Mouse (Mus musculus) colon, adult 2 months (tissue): ENCODE measurements around the gene Suox. TPM values are rescaled to one million over a fixed set of nuclear protein-coding genes. Genes with fewer than 3 reads are reported as not detected.

ENCODE experiments used
- polyA plus RNA-seq: library from polyadenylated mRNA; depleted of rRNA; stranded (reverse); fragments of >200 nt; gene quantifications from 2 replicates; pipeline ENCODE4 v1.2.3, GENCODE M21; 2012; rRNA removed

Gene Suox
- 10.0 and 12.2 TPM in 2 replicates for polyA plus RNA-seq

DNA sequence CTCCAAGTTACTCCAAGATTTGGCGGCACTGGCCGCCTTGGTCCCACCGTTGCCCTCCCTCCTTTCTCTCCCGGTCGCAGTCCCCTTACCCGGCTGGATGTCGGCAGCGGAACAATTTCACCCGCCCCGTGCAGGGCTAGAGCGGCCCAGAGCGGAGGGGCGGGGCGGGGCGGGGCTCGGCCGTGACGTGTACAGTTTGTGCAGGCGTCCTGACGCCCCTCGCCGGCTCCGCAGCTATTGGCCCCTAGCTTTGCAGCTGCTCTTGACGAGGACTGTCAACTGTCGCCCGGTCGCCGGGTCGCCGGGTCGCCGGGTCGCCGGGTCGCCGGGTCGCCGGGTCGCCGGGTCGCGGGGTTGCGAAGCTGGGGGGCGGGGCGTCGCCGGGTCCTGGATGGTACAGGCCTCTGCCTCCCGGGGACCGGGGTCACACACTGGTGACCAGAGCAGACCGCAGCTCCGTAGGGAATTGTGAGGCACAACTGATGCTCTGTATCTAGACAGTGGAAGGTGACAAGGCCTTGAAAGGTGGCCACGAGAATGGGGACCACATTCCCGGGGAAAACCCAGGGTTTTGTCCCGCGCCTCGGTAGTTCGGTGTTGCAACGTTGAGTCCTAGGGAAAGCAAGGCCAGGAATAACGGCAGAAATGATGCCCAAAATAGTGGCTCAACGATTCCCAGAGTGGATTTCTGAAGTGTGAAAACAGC lies at the start of gene Suox:
Suox (minus strand) TSS at position 311 of the 706 bp plus-strand sequence.

DNA sequence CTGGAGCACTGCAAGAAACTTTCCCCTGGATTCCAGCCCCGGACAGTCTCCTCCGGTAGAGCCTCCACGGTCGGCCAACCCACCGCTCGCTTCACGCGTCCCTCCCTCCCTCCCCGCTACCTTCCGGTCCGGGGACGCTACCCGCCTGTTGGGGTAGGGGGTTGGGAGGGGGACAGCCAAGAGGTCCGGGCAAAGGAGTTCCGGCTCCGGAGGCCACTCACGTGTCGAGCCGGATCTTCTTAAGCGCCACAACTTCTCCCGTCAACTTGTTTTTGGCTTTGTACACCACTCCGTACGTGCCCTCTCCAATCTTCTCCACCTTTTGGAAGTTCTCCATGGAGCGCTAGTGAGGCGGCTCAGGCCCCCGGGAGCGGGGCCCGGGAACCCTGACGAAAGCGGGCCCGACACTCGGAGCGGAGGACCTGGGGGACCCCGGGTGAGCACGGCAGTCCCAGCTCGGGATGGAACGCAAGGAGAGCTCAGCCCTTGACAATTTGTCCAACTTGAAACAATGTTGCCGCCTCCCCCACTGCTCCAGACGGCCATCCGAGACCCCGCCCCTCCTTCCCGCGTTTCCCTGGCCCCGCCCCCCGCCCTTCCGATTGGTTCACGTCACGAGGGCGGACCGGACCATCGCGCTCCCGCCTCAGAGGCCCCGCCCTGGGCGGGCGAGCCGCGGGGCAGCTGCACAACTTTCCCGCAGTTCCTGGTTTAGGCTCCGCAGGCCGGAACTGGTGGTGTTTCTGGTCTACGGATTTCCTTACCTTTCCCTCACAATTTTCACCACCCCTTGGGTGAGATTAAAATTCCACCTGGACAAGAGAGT lies 30.8 kb upstream of the Suox start, which contains the start of gene Cdk2:
Cdk2 (minus strand) TSS at position 541 of the 826 bp plus-strand sequence.

GRCm38 (mm10) chr10:128703895-128704294 lies 30.0 kb upstream of the Suox start, which contains the start of gene Pmel:
Pmel (plus strand) TSS chr10:128704195.

DNA sequence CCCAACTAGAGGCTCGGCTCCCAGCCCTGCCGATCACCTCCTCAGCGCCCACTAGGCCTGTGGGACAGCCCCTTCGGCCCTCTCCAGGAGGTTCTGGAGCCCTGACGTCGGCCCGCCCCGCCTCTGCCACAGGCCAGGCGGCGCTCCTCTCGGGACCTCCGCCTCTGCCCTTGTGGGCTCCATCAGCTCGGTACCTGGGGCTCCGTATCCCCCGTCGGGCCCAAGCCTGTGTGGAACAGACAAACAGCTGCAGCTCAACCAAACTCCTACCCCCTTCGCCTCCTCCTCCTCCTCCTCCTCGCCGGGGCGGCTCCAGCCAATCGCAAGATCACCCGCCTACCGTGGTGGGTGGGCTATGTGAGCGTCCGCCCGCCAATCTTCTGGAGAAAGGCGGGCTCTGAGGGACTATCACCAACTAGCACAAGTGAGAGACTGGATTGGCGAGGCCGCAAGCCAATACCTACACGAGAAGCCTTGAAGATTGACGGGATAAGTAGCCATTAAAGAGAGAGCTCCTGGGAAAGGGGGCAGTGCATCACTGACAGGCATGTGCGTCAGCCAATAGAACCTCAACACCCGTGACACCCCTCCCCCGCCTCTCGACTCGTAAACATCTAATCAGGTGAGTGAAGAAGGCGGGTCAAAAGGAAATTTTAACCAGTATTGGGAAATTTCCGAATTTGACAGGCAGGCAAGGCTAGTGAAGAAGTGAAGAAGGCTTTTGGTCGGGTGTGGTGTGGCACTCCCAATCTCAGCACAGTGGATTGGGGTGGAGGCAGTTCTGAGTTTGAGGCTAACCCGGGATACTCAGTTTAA lies 22.3 kb upstream of the Suox start, which contains the start of gene Rab5b:
Rab5b (minus strand) TSS at position 273 of the 816 bp plus-strand sequence.

DNA sequence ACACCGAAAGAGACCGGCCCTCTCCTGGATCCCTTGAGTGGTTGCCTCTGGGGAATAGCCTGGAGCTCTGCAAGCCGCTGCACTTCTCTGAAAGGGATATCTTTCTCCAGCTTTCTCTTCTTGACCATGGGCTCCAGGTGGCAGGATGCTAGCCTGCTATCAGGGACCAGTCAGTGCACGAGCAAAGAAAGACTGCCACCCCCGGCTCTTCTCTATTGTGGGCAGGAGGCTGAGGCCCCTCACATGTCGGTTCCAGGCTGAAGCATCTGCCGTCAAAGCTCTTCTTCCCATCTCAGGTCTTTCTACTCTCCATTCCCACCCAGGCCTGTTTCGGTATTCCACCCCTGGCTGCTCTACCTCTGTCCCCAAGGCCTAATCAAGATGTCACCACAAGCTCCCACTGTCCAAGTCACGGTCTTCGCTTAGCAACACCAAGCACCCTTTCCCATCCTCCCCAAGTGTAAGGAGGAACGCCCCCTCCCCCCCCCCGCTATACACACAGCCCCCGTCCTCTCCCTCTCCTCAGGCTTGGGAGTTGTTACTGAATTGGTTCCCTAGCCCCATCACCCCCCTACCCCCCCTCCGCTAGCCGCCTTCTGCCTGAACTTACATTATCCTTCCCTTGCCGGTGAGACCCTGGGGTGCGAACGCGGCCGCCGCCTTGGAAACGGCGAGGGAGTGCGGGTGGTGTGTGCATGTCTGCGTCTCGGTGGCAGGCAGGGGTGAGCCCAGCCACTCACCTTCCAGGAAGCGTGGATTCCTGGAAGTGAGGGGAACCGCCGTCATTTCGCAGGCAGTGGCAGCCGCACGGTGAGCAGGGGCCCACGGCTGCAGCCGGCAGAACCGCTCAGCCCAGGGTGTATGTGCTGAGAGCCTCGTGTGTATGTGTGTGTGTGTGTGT lies 28.5 kb downstream of the Suox start, which contains the start of gene Ikzf4:
Ikzf4 (minus strand) TSS at position 881 of the 901 bp plus-strand sequence.

GRCm38 (mm10) chr10:128626311-128627310 lies 47.3 kb downstream of the Suox start, which contains the start of gene Rps26:
Rps26 (minus strand) TSS chr10:128626747.

Other genes starting within 250 kb of the Suox start
- gene Smarcc2, start 214.8 kb downstream of the Suox start, polyA plus RNA-seq: 77.1 and 80.9 TPM in 2 replicates
- 1,151 and 1,354 TPM in 2 replicates for gene Myl6, start 179.9 kb downstream of the Suox start, polyA plus RNA-seq
- gene Myl6b, start 175.4 kb downstream of the Suox start, polyA plus RNA-seq: 1.6 and 2.1 TPM in 2 replicates
- gene Esyt1, start 148.2 kb downstream of the Suox start, polyA plus RNA-seq: 66.7 and 76.5 TPM in 2 replicates
- 15.6 and 20.1 TPM in 2 replicates for gene Zc3h10, start 126.3 kb downstream of the Suox start, polyA plus RNA-seq
- gene Rpl41, start 124.8 kb downstream of the Suox start, polyA plus RNA-seq: 2,287 and 3,176 TPM in 2 replicates
- 11.8 and 15.3 TPM in 2 replicates for gene Pa2g4, start 108.1 kb downstream of the Suox start, polyA plus RNA-seq
- gene Erbb3, start 84.4 kb downstream of the Suox start, polyA plus RNA-seq: 84.1 and 97.8 TPM in 2 replicates
- 948 and 1,040 TPM in 2 replicates for gene Rps26, start 47.3 kb downstream of the Suox start, polyA plus RNA-seq
- 0.83 and 1.3 TPM in 2 replicates for gene Ikzf4, start 28.1 kb downstream of the Suox start, polyA plus RNA-seq
- gene Rab5b, start 22.2 kb upstream of the Suox start, polyA plus RNA-seq: 51.6 and 59.7 TPM in 2 replicates
- gene Pmel, start 30.1 kb upstream of the Suox start, polyA plus RNA-seq: 3.2 and 3.4 TPM in 2 replicates
- gene Cdk2, start 31.0 kb upstream of the Suox start, polyA plus RNA-seq: 11.2 and 11.4 TPM in 2 replicates
- 80.2 and 87.4 TPM in 2 replicates for gene Dgka, start 70.8 kb upstream of the Suox start, polyA plus RNA-seq
- 17.4 and 19.1 TPM in 2 replicates for gene Pym1, start 73.8 kb upstream of the Suox start, polyA plus RNA-seq
- 4.8 and 5.0 TPM in 2 replicates for gene Mmp19, start 116.8 kb upstream of the Suox start, polyA plus RNA-seq
- gene Dnajc14, start 130.0 kb upstream of the Suox start, polyA plus RNA-seq: 15.2 and 16.5 TPM in 2 replicates
- 17.7 and 17.9 TPM in 2 replicates for gene Tmem198b, start 130.3 kb upstream of the Suox start, polyA plus RNA-seq
- 2.0 and 2.3 TPM in 2 replicates for gene Sarnp, start 143.3 kb upstream of the Suox start, polyA plus RNA-seq
- 90.8 and 92.6 TPM in 2 replicates for gene Ormdl2, start 147.6 kb upstream of the Suox start, polyA plus RNA-seq
- gene Gdf11, start 217.6 kb upstream of the Suox start, polyA plus RNA-seq: 1.5 and 1.6 TPM in 2 replicates
- gene Cd63, start 226.9 kb upstream of the Suox start, polyA plus RNA-seq: 225 and 259 TPM in 2 replicates
- gene Rdh5, start 248.8 kb upstream of the Suox start, polyA plus RNA-seq: 28.4 and 36.4 TPM in 2 replicates
- 151 TPM in 2 replicates for gene Bloc1s1, start 250.0 kb upstream of the Suox start, polyA plus RNA-seq